Mouse (Mus musculus) heart, embryonic 12.5 days (tissue): ENCODE measurements around the gene Ncoa1. TPM values are rescaled to one million over a fixed set of nuclear protein-coding genes. Genes with fewer than 3 reads are reported as not detected.
"Not testable (repeated sequence)": the region's sequence is repeated elsewhere in the genome, so short reads cannot be mapped to it uniquely, and the experiment has no call there.

Experiments
- ATAC-seq: fragments of 200-750 bp; cut with Nextera tagmentation; 2 replicates; pipeline ENCODE4 v1.8.0; 2017; ENCODE audit warnings: moderate TSS enrichment, moderate library complexity; ENCODE audit not compliant: insufficient number of reproducible peaks, low FRiP score
- H3K27ac ChIP-seq: fragments of 300-500 bp; sonication (generic); 2 replicates; pipeline ENCODE4 v1.5.1; 2016; ENCODE audit warnings: mild to moderate bottlenecking, moderate library complexity; ENCODE audit not compliant: poor library complexity, severe bottlenecking
- H3K27me3 ChIP-seq: fragments of 300-500 bp; sonication (generic); replicated peaks from 2 replicates; pipeline ENCODE4 v1.6.1; 2016; ENCODE audit warnings: mild to moderate bottlenecking, moderate library complexity
- H3K36me3 ChIP-seq: fragments of 300-500 bp; sonication (generic); 2 replicates; pipeline ENCODE4 v1.6.1; 2016; ENCODE audit warnings: mild to moderate bottlenecking, moderate library complexity
- H3K4me1 ChIP-seq: fragments of 300-500 bp; sonication (generic); replicated peaks from 2 replicates; pipeline ENCODE4 v1.6.1; 2016; ENCODE audit warnings: mild to moderate bottlenecking
- H3K4me2 ChIP-seq: fragments of 300-500 bp; sonication (generic); 2 replicates; pipeline ENCODE4 v1.6.1; 2016; ENCODE audit warnings: mild to moderate bottlenecking, moderate library complexity
- H3K4me3 ChIP-seq: fragments of 300-500 bp; sonication (generic); 2 replicates; pipeline ENCODE4 v1.5.1; 2016; ENCODE audit warnings: mild to moderate bottlenecking
- H3K9ac ChIP-seq: fragments of 300-500 bp; sonication (generic); 2 replicates; pipeline ENCODE4 v1.6.1; 2016; ENCODE audit warnings: mild to moderate bottlenecking, moderate library complexity
- H3K9me3 ChIP-seq: fragments of 300-500 bp; sonication (generic); replicated peaks from 2 replicates; pipeline ENCODE4 v1.6.1; 2016; ENCODE audit warnings: mild to moderate bottlenecking, moderate library complexity
- WGBS: fragments of 180-500 bp; shearing (Covaris S2); methylation state at CpG from one replicate; pipeline ENCODE4 v1.1.7; 2016; 5-methylcytosine and 5-hydroxymethylcytosine counted together
- polyA plus RNA-seq: library from polyadenylated mRNA; unstranded; fragments of >200 nt; fragmentation: Nextera tagmentation; extraction: Ambion mirVana; gene quantifications from 2 replicates; pipeline ENCODE4 v1.2.1, GENCODE M21; 2016

Gene Ncoa1
- polyA plus RNA-seq, 1 experiment from 2014 or later = 8.7 TPM

DNA sequence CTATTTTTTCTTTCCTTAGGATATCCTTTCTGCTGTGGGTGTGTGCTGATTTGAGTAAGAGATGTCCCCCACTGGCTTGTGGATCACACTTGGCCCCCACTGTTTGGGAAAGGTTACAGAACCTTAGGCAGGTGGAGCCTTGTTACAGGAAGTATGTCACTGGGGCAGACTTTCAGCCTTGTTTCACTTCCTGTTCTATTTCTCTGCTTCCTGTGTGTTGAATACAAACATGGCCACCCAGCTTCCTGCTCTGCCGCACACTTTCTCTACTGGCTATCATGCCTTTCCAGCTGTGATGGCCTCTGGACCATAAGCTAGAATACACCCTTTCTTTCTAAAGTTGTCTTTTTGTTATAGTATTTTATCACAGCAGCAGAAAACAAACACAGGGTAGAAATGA, 111.0 kb downstream of the Ncoa1 start:
- Histone ChIP-seq H3K4me1 (no peaks in the 10 kb centered on the region), H3K36me3 (no peaks in the 10 kb centered on the region), H3K9me3 (no peaks in the 10 kb centered on the region), H3K4me3 (no peak overlapping the region), H3K4me2 (no peak overlapping the region), H3K9ac (no peak overlapping the region), H3K27ac (no peak overlapping the region), H3K27me3 (no peaks in the 10 kb centered on the region)
- ATAC-seq = no peak
- 84% methylated on average over 1 of the region's 1 CpGs for WGBS

- Histone ChIP-seq H3K9ac (no peak overlapping the region), H3K27me3 (no peaks in the 10 kb centered on the region), H3K4me3 (no peak overlapping the region), H3K4me2 (no peak overlapping the region), H3K36me3 (no peaks in the 10 kb centered on the region), H3K9me3 (no peaks in the 10 kb centered on the region), H3K4me1 (no peaks in the 10 kb centered on the region; the same call in 1 of the 2 replicates), H3K27ac (no peak overlapping the region)
- no peak for ATAC-seq
- WGBS = 43% methylated on average over 1 of the region's 1 CpGs
Observed at GRCm38 (mm10) chr12:4359475-4359874, 117.5 kb downstream of the Ncoa1 start.

- H3K4me2 ChIP-seq, H3K36me3 ChIP-seq, H3K4me3 ChIP-seq, ATAC-seq, H3K27me3 ChIP-seq, H3K9me3 ChIP-seq, H3K4me1 ChIP-seq, H3K9ac ChIP-seq, H3K27ac ChIP-seq: not testable (repeated sequence)
- WGBS = 91% methylated on average over 2 of the region's 2 CpGs
Observed at GRCm38 (mm10) chr12:4358653-4359052, 118.3 kb downstream of the Ncoa1 start.

- Histone ChIP-seq H3K9ac (no peak overlapping the region), H3K4me3 (no peak overlapping the region), H3K9me3 (no peaks in the 10 kb centered on the region), H3K4me1 (no peaks in the 10 kb centered on the region; the same call in 1 of the 2 replicates), H3K36me3 (no peaks in the 10 kb centered on the region), H3K4me2 (no peak overlapping the region), H3K27me3 (no peaks in the 10 kb centered on the region), H3K27ac (no peak overlapping the region)
- 92% methylated on average over 4 of the region's 4 CpGs for WGBS
- no peak for ATAC-seq
Observed at GRCm38 (mm10) chr12:4358100-4358499, 118.9 kb downstream of the Ncoa1 start.

DNA sequence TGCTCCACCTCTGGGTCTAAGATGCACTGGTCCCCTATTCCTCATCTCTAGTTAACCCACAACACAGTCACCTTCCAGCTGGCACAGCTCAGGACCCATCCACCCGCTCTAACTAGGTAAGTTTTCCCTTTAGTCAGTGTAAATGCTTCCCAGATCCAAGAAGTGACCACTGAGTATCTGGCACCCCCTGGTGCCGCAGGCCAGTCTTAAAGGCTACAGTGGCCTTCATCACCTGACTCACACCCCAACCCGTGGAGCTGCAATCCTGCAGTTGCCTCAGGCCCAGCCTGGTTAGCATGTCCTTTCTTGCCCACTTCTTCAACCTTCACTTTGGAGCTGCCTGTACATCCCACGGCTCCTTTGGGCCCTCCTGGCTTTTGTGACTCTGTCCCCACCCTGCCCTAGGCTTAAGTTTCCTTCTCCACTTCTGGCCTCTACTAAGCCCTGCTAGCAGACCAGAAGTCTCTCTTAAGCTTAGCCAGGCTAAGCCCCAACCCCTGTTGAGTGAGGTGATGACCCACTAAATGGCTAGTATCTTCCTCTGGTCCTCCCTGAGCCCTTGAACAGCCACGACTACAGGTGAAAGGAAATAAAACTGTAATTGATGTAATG, 120.0 kb downstream of the Ncoa1 start:
- Histone ChIP-seq H3K27me3 (no peaks in the 10 kb centered on the region), H3K4me3 (no peak overlapping the region), H3K9ac (no peak overlapping the region), H3K4me2 (no peak overlapping the region), H3K27ac (no peak overlapping the region), H3K36me3 (no peaks in the 10 kb centered on the region), H3K9me3 (no peaks in the 10 kb centered on the region), H3K4me1 (no peaks in the 10 kb centered on the region; the same call in 1 of the 2 replicates)
- WGBS = 75% methylated on average over 5 of the region's 5 CpGs
- no peak for ATAC-seq

DNA sequence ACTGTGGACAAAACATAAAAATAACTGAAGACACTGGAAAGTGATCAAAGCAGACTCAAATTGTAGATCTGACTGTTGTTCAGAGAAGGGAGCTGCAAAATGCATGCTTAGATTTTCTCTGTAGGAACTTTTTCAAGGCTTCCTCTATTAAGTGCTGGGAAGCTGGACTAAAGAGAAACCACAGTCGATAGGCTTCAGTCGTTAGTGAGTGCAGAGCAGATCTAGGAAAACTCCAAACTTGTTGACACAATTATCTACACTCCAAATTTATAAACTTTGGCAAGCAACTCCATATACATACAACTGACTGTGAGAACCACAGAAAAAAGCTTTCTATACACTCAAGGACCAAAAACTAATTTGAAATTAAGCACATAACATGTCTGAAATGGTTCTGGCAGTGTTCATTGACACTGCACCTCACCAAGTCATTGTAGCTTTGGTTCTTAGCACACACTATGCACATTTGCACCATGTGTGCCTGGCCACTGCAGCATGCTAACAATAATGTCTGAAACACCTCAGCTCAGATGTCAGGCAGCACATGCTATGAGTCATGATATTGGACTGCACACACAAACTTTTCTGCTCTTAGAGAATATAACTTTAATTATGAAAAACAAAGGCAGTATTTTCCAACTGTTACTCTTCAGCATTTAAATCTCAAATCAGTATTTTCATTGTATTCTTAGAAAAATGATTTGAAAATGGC, 121.8 kb downstream of the Ncoa1 start:
- Histone ChIP-seq H3K4me3 (no peak overlapping the region), H3K27ac (no peak overlapping the region), H3K9me3 (no peaks in the 10 kb centered on the region), H3K4me2 (no peak overlapping the region), H3K9ac (no peak overlapping the region), H3K27me3 (no peaks in the 10 kb centered on the region), H3K36me3 (no peaks in the 10 kb centered on the region), H3K4me1 (no peaks in the 10 kb centered on the region; the same call in 1 of the 2 replicates)
- 52% methylated on average over 2 of the region's 2 CpGs for WGBS
- ATAC-seq = no peak

DNA sequence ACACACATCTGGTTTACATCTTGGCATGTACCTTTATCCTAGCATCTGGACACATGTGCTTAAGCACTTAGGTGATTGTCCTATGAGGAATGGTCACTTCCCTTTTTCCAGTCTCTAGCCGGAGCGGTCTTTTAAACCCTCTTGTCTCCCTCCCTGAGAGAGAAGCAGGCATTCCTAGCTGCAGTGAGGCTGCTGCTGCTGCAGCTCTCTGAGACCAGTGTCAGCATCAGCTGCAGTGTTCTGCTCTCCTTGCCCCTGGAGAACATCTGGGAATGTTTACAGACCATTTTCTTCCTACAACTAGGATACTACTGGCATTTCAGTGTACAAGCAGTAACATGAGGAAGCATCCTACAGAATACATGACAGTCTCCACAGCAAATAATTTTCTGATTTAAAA, 133.8 kb downstream of the Ncoa1 start:
- Histone ChIP-seq H3K9ac (no peak overlapping the region), H3K4me2 (no peak overlapping the region), H3K4me1 (no peaks in the 10 kb centered on the region), H3K4me3 (no peak overlapping the region), H3K36me3 (no peaks in the 10 kb centered on the region), H3K27me3 (no peaks in the 10 kb centered on the region), H3K9me3 (no peaks in the 10 kb centered on the region), H3K27ac (no peak overlapping the region)
- no peak for ATAC-seq
- WGBS = 67% methylated on average over 2 of the region's 2 CpGs

DNA sequence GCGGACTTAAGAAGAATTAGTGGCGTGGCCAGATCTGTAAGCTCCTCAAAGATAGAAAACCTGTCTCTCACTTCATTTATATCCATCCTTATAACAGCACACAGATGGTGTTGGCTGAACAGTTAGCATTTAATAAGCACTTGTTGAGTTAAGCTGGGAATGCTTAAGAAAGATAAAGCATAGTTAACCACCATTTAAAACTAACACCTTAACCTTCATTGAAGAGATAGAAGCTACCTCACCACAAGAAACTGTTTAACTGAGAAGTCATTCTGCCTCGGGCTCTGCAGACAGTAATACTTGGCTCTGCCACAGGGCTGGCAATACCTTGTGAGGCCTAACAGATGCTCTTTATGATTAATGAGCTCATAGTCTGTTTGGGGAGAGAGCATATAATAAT, 134.9 kb downstream of the Ncoa1 start:
- Histone ChIP-seq H3K9me3 (no peaks in the 10 kb centered on the region), H3K4me2 (no peak overlapping the region), H3K9ac (no peak overlapping the region), H3K4me3 (no peak overlapping the region), H3K4me1 (no peaks in the 10 kb centered on the region), H3K36me3 (0 out of 2 replicates have a peak, but pooled peaks cover 3% of the 10 kb centered on the region), H3K27ac (no peak overlapping the region), H3K27me3 (no peaks in the 10 kb centered on the region)
- 76% methylated on average over 3 of the region's 3 CpGs for WGBS
- ATAC-seq = no peak

- no peak overlapping the region for H3K4me2 ChIP-seq
- H3K27ac ChIP-seq = no peak overlapping the region
- 71% methylated on average over 3 of the region's 3 CpGs for WGBS
- no peaks in the 10 kb centered on the region for H3K27me3 ChIP-seq
- no peaks in the 10 kb centered on the region for H3K4me1 ChIP-seq
- no peak overlapping the region for H3K9ac ChIP-seq
- no peak overlapping the region for H3K4me3 ChIP-seq
- peaks cover 3% of the 10 kb centered on the region; the same call in 1 of the 2 replicates for H3K36me3 ChIP-seq
- no peaks in the 10 kb centered on the region for H3K9me3 ChIP-seq
- no peak for ATAC-seq
Observed at GRCm38 (mm10) chr12:4340325-4340924, 136.6 kb downstream of the Ncoa1 start.

DNA sequence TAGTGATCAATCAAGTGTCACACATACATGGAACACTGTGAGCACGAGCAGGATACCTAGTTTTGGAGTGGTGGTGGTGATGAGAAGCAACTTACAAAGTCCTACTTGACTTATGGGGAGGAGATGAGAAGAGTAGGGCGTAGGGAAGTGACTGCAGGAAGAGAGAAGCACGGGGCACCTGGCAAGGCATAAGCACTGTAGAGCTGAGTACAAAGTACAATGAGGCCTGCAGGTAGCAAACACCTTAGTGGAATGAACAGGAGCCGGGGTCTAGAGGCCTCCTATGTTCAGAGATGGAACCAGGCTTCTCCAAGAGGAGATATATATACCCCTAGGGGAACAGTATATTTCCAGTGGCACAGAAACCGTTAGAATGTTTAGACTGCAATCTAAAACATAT, 153.4 kb downstream of the Ncoa1 start:
- H3K4me3 ChIP-seq = no peak overlapping the region
- no peaks in the 10 kb centered on the region for H3K9me3 ChIP-seq
- WGBS = 83% methylated on average over 5 of the region's 5 CpGs
- no peak overlapping the region for H3K4me2 ChIP-seq
- H3K27me3 ChIP-seq = no peaks in the 10 kb centered on the region
- H3K9ac ChIP-seq = no peak overlapping the region
- H3K36me3 ChIP-seq = peaks cover 10% of the 10 kb centered on the region
- no peak overlapping the region for H3K27ac ChIP-seq
- no peak for ATAC-seq
- no peaks in the 10 kb centered on the region for H3K4me1 ChIP-seq

DNA sequence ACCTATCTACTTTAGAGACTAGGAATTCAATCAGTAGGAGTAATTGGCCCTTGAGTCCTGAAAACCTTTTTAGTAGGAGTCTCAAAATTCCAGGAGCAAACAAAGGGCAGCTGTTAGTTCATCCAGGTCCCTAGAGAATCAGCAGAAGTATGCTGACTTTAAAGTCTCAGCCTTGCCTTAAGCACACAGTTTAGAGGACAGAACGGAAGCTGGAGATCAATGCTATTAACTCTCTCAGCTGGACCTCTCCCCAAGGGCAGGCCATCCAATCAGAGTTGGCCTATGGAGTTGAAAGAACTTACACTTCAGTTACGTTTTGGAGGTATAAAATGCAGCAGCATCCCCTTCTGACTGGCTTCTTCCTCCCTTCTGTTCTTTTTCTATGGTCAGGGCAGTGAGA, 154.8 kb downstream of the Ncoa1 start:
- no peak overlapping the region for H3K27ac ChIP-seq
- WGBS = 36% methylated on average over 2 of the region's 2 CpGs
- ATAC-seq = no peak

More for the DNA sequence above, 154.8 kb downstream of the Ncoa1 start:
- H3K4me1 ChIP-seq = no peaks in the 10 kb centered on the region
- no peaks in the 10 kb centered on the region for H3K9me3 ChIP-seq
- H3K4me3 ChIP-seq = no peak overlapping the region
- H3K9ac ChIP-seq = no peak overlapping the region
- H3K36me3 ChIP-seq = peaks cover 10% of the 10 kb centered on the region
- H3K27me3 ChIP-seq = no peaks in the 10 kb centered on the region
- no peak overlapping the region for H3K4me2 ChIP-seq
